Mouse (Mus musculus) embryo, embryonic 11 days (tissue): ENCODE data around the gene Pfn5.
"Not testable (repeated sequence)": the region's sequence is repeated elsewhere in the genome, so short reads cannot be mapped to it uniquely, and the experiment has no call there.

Experiments used
- DNase-seq: peaks from one replicate; pipeline ENCODE4 v3.0.0-alpha.2; 2015

Gene Pfn5

GRCm38 (mm10) chrX:95557887-95558286, at the start of gene Pfn5, which contains the start of gene Asb12:
Gene Pfn5, plus strand, starts transcription at chrX:95558104.
Gene Asb12, minus strand, starts transcription at chrX:95557987.
- no peak for DNase-seq

- no peak for DNase-seq
Observed at GRCm38 (mm10) chrX:95523883-95524282, 34.0 kb upstream of the Pfn5 start.

GRCm38 (mm10) chrX:95525166-95525565, 32.7 kb upstream of the Pfn5 start:
- DNase-seq, result no peak

GRCm38 (mm10) chrX:95535493-95535892, 22.4 kb upstream of the Pfn5 start:
- DNase-seq, result not testable (repeated sequence)

- DNase-seq, result no peak
Observed at GRCm38 (mm10) chrX:95554321-95554720, 3.6 kb upstream of the Pfn5 start.

- DNase-seq, result peak; percentile 5
Observed at GRCm38 (mm10) chrX:95600609-95601008, 42.7 kb downstream of the Pfn5 start.
